Mouse (Mus musculus) embryo, embryonic 9.5 days (tissue): ENCODE data around the gene Rps25.
A peak's percentile ranks its signal among the peaks of the same experiment; 100 is the strongest.
"Not testable (repeated sequence)": the region's sequence is repeated elsewhere in the genome, so short reads cannot be mapped to it uniquely, and the experiment has no call there.

Experiments used
- DNase-seq: peaks from one replicate; pipeline ENCODE4 v3.0.0-alpha.2; 2017; ENCODE audit errors: extremely low spot score

Gene Rps25

GRCm38 (mm10) chr9:44401081-44401480 lies 5.9 kb upstream of the Rps25 start:
- DNase-seq: no peak

GRCm38 (mm10) chr9:44405011-44405410 lies 1.9 kb upstream of the Rps25 start:
- DNase-seq: no peak

GRCm38 (mm10) chr9:44407752-44408097 lies 786 bp downstream of the Rps25 start:
- no peak for DNase-seq

GRCm38 (mm10) chr9:44408693-44409092 lies 1.8 kb downstream of the Rps25 start:
- not testable (repeated sequence) for DNase-seq

- no peak for DNase-seq
These were observed 3.9 kb downstream of the Rps25 start for GRCm38 (mm10) chr9:44410647-44411336.

GRCm38 (mm10) chr9:44411601-44412130 lies 4.7 kb downstream of the Rps25 start:
- no peak for DNase-seq

GRCm38 (mm10) chr9:44412306-44412705 lies 5.4 kb downstream of the Rps25 start:
- no peak for DNase-seq

GRCm38 (mm10) chr9:44412781-44413180 lies 5.8 kb downstream of the Rps25 start:
- DNase-seq: no peak

GRCm38 (mm10) chr9:44417156-44417891 lies 10.4 kb downstream of the Rps25 start:
- no peak for DNase-seq

- DNase-seq: peak; percentile 94
These were observed 11.0 kb downstream of the Rps25 start for GRCm38 (mm10) chr9:44417892-44418363.

- no peak for DNase-seq
These were observed 11.8 kb downstream of the Rps25 start, which contains the start of gene Ccdc84 for GRCm38 (mm10) chr9:44418519-44419385. Gene Ccdc84 (minus strand): TSS chr9:44418569.

- DNase-seq: not testable (repeated sequence)
These were observed 12.8 kb downstream of the Rps25 start for GRCm38 (mm10) chr9:44419730-44420129.

- DNase-seq: no peak
These were observed 13.4 kb downstream of the Rps25 start for GRCm38 (mm10) chr9:44420280-44420898.

- no peak for DNase-seq
These were observed 16.6 kb downstream of the Rps25 start for GRCm38 (mm10) chr9:44423576-44423975.

GRCm38 (mm10) chr9:44432577-44433185 lies 25.7 kb downstream of the Rps25 start:
- DNase-seq: no peak

- DNase-seq: no peak
These were observed 28.8 kb downstream of the Rps25 start for GRCm38 (mm10) chr9:44435747-44436146.

- DNase-seq: no peak
These were observed 34.0 kb downstream of the Rps25 start, which contains the start of gene Foxr1 for GRCm38 (mm10) chr9:44440961-44441360. Gene Foxr1 (minus strand): TSS chr9:44441136.

GRCm38 (mm10) chr9:44444402-44445025 lies 37.6 kb downstream of the Rps25 start:
- DNase-seq: not testable (repeated sequence)

- no peak for DNase-seq
These were observed 43.4 kb downstream of the Rps25 start for GRCm38 (mm10) chr9:44450387-44450786.

- peak; percentile 82 for DNase-seq
These were observed 47.4 kb downstream of the Rps25 start for GRCm38 (mm10) chr9:44454132-44454890.
